Mouse (Mus musculus) fat pad, adult 2 months (tissue): Measurements from ENCODE around the gene Thsd7a.

Experiments
- DNase-seq: peaks from one replicate; pipeline ENCODE4 v3.0.0-alpha.2; 2011; ENCODE audit warnings: low read depth, low spot score; ENCODE audit errors: extremely low read depth

Gene Thsd7a

DNA sequence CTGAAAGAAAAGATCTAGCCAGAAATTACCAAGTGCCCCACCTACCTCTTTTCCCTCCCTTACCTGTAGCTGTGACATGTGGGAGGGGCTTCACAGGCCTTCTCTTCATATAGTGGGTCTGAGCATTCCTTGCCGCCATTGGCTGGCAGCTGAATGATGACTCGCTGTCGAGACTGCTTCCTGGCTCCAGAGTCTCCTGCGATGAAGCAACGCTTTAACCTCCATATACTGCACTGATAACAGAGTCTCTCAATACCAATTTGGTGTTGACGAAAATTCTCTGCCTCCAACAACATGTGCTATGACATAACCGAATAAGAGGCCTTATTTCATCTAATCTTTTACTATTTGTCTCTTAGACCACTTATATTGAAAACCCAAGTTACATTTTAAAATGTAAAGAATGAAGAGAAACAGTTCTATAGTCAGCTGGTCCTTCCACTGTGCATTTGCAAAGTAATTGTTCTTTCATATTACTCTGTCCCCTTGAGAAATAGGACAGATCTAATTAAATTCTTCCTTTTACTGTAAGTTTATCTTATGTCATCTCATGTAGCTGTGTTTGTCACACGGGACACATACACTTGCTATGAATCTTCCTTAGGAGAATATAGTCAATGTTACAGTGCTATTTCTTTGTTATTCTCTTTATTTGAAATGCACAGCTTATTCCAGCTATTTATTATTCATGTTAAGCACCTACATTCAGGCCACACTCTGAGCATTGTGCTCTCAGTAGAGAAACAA, 351.3 kb downstream of the Thsd7a start:
- no peak for DNase-seq

GRCm38 (mm10) chr6:12393574-12394380, 355.4 kb downstream of the Thsd7a start:
- DNase-seq = no peak

DNA sequence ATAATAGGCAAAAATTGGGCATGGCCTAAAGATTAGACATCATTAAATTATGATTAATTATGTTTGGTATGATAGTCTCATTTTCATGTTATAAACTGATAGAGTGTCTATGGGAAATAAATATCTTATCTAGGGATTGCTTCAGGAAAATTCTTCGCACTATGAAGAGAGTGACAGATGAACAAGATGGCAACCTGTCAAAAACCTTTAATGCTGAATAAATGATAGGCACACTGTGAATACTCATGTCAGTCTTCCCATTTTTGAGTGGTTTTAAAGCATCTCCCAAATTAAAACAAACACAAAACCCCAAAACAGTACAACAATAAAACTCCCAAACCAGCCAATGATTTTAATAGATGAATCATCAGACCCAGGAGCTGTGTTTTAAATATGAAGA, 362.5 kb downstream of the Thsd7a start:
- no peak for DNase-seq

DNA sequence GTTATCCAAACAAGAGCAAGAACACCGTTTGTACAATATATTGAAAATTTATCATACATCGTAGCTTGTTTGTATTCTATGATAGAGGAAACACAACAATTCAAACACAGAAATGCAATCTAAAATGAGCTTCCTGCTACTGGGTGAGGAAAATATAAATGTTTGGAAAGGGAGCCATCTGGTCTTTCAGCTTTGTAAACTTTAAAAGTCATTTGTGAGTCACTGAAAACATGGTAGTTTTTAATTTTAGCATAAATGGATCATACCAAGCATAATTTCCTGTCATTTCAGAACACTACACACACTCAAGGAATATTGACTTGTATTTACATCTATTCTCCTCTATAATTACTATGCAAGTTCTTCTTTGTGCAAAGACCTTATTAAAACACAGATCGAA, 363.6 kb downstream of the Thsd7a start:
- DNase-seq = no peak

DNA sequence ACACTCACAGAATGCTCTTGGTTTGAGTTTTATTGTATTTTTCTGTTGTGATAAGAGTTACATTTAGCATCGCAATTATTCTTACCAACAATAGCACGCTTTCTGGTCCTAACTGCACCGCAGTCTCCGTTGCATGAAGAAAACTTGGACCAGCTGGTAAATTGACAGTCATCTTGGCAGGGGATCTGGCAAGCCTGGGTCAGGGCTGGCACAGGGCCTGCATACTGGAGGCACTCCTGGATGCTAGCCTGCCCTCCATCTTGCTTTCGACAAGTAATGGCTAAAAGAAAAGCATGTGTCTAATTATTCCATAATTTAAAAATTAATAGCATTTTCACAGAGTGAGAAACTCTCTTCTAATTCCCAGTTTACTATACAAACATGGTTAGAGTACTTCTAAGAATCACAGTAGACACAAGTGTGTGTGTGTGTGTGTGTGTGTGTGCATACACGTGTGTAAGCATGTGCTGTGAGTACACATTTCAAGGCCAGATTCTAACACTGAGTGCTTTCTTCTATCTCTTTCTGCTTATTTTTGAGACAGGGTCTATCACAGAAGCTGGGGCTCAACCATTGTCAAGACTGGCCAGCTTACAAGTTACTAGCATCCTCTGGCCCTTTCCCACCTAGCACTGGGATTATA, 368.0 kb downstream of the Thsd7a start:
- no peak for DNase-seq

DNA sequence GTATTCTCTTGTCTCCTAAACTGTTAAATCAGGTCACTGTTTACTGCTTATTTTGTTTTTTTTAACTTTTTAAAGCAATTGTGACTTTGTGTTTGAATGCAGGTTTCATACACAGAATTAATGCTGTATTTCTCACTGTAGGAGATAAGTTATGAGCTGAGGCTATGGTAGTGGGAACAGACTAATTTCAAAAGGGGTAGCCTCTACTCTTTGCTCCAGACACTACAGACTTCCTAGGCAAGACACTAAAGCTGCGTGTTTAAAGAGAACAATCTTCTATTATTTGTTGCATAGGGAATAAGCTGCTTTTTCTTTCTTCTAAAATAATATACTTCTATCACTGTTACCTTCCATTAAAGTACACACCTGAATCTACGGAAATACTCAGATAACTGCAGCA, 368.5 kb downstream of the Thsd7a start:
- DNase-seq = no peak

DNA sequence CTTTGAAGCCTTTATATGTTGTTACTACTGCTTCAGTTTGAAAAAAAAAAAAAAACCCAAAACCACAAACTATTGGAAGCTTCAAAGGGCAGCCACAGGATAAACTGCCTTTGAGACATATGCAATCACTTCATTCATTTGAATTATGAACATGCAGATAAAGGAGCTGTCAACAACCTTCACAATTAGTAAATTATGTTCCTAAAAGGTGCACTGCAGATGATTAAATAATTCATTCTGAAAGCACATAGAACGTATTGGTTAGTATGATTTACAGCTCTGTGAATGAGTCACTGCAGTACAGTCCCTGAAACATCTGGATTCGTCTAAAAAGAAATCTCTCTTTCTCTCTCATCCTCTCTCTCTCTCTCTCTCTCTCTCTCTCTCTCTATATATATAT, 390.5 kb downstream of the Thsd7a start:
- DNase-seq = no peak

GRCm38 (mm10) chr6:12353573-12353972, 395.6 kb downstream of the Thsd7a start:
- DNase-seq = no peak

DNA sequence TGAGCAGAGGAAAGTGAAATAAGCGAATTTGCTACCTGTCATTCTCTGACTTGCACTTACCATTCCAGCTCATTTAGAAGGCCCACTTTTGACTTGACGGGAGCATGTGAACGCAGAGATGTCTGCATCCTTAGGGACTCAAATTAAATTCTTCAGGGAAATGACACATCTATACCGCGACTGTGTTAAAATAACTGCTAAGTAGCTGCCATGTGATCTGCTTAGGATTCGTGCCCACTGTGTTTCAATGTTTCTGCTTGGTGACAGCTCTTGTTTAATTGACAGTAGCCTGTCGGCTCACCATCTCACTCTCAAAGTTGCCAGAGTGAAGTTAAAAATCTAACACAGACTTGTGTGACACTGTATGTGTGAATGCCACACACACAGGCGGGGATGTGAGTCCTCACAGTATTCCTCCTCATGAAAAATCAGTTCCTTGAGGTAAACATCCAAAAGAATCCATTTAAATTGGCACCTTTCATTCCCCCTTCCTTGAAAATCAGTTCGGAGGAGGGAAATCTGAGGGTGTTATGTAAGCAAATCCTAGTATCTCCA, 397.0 kb downstream of the Thsd7a start:
- DNase-seq = no peak

GRCm38 (mm10) chr6:12350753-12351152, 398.5 kb downstream of the Thsd7a start:
- DNase-seq = no peak

DNA sequence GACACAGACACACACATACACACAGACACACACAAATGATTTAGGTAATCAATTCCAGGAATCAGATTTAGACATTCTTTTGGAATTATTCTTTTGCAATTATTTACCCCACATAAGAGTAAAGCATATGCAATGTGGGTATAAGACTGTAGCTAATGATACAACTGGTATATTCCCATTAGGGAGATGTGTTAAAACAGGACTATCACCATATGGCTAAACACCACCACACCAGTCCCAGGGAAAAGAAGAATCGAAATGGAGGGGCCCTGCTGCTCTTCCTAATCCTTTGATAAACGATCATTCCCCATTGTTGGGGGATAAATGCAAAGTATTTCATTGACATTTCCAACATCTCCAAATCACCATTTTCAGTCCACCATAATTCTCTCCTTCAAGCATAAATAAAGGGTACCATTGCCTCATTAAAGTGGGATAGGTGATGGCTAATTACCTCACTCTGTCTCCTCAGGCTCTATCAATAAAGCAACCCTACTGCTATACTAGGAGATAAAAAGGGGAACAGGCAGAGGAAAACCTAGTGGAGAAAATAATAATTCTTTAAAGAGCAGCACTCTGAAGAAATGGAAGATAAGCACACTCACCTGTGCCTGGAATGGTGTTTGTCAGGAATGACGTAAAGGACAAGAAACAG, 400.0 kb downstream of the Thsd7a start:
- DNase-seq = no peak

- no peak for DNase-seq
These were observed 400.5 kb downstream of the Thsd7a start for GRCm38 (mm10) chr6:12348667-12349066.

GRCm38 (mm10) chr6:12336590-12337584, 412.3 kb downstream of the Thsd7a start:
- no peak for DNase-seq

DNA sequence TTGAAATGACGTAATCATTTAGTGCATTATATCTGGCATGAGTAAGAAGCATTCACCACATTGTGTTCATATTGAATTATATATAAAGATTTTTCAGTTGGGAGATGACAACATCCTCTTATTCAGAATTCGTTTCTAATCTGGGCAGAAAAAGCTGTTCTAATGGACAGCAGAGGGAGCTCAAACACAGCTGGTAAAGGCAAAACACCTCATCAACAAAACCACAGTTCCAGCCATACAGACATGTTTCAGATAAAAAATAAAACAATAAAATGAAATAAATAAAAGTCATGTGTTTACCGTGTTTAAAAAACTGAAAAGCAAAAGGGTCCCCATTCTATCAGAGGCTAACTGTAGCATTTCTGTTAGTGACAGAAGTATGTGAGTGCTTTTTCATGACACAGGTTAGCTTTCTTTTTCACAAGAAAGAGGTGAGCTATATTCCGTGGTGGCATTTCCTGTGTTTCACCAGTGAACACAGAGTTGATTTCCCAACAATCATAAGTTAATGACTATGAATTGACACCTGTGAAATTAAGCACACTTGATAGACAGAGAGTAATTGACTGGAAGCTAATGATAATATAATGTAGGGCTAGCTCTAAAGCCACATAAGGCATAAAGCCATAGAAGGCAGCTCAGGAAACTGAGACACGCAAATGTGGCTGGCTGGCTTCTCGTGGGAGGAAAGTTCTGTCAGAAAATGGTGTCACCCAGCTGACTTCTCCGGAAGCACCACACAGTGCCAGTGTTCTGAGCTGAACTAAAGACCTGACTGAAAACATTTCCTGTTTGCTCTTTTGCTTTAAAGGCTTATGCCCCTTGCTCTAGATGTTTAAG, 433.9 kb downstream of the Thsd7a start:
- no peak for DNase-seq

GRCm38 (mm10) chr6:12307502-12307901, 441.7 kb downstream of the Thsd7a start:
- DNase-seq = no peak

GRCm38 (mm10) chr6:12262641-12263400, 486.4 kb downstream of the Thsd7a start:
- DNase-seq = no peak
